In genomic region chr4:32057102-32057501, GRCm38 (mm10) we compare ENCODE assay signal across 8 mouse cellular contexts.
DNase-seq lines count a peak whose midpoint lies in the region; ATAC-seq and TF ChIP-seq lines count a peak whose summit lies in the region.

No protein-coding gene starts in this region.

- no peaks in the 10 kb centered on the region for H3K27me3 ChIP-seq in thymus, adult 2 months (ENCODE audit: control insufficient read depth, insufficient read depth, low read length)
- H3K27me3 ChIP-seq in forebrain, postnatal 0 days (ENCODE audit: insufficient read depth, low read length) = no peaks in the 10 kb centered on the region
- H3K27me3 ChIP-seq in liver, embryonic 14.5 days (ENCODE audit: control insufficient read depth, insufficient read depth, low read length) = no peaks in the 10 kb centered on the region

- TF ChIP-seq EP300 in liver, embryonic 14.5 days (IDR thresholded peaks at IDR 0.05; ENCODE audit: low read depth) = no peak

- 42% methylated on average over 5 of the region's 5 CpGs for WGBS in thymus, adult 2 months
- 51% methylated on average over 5 of the region's 5 CpGs for WGBS in forebrain, postnatal 0 days
- WGBS in liver, embryonic 14.5 days (ENCODE audit: insufficient replicate concordance) = 37% methylated on average over 5 of the region's 5 CpGs

- no peak for TF ChIP-seq POLR2A in thymus, adult 2 months (IDR thresholded peaks at IDR 0.05; ENCODE audit: control insufficient read depth, extremely low read depth, insufficient read depth, low read length, poor library complexity)

- no peaks in the 10 kb centered on the region for H3K9me3 ChIP-seq in forebrain, postnatal 0 days (ENCODE audit: low read length)
- H3K9me3 ChIP-seq in liver, embryonic 14.5 days (ENCODE audit: control insufficient read depth, low read length) = no peaks in the 10 kb centered on the region

- no peak overlapping the region for H3K9ac ChIP-seq in forebrain, postnatal 0 days
- H3K9ac ChIP-seq in liver, embryonic 14.5 days (replicated peaks) = no peak overlapping the region

- H3K4me3 ChIP-seq in thymus, adult 2 months (ENCODE audit: control insufficient read depth, insufficient read depth, low read length) = no peak overlapping the region
- H3K4me3 ChIP-seq in forebrain, postnatal 0 days (ENCODE audit: low read depth, low read length) = no peak overlapping the region
- H3K4me3 ChIP-seq in liver, embryonic 14.5 days (ENCODE audit: insufficient read depth in 1 of 2, low read depth in 2 of 2, low read length in 2 of 2) = no peak overlapping the region

- TF ChIP-seq CTCF in thymus, adult 2 months (IDR thresholded peaks at IDR 0.05; ENCODE audit: borderline replicate concordance, control insufficient read depth, extremely low read depth, insufficient read depth, low read length, poor library complexity) = no peak
- peak; percentile 80 for TF ChIP-seq CTCF in forebrain, postnatal 0 days (IDR thresholded peaks at IDR 0.05; ENCODE audit: low read depth)
- TF ChIP-seq CTCF in liver, embryonic 14.5 days (IDR thresholded peaks at IDR 0.05; ENCODE audit: low read depth) = peak; percentile 71

- no peaks in the 10 kb centered on the region for H3K36me3 ChIP-seq in thymus, adult 2 months (ENCODE audit: control insufficient read depth, insufficient read depth, low read length)
- H3K36me3 ChIP-seq in forebrain, postnatal 0 days (ENCODE audit: insufficient read depth) = no peaks in the 10 kb centered on the region
- H3K36me3 ChIP-seq in liver, embryonic 14.5 days (replicated peaks; ENCODE audit: control insufficient read depth, insufficient read depth, low read depth) = no peaks in the 10 kb centered on the region

- no peaks in the 10 kb centered on the region for H3K4me1 ChIP-seq in thymus, adult 2 months (replicated peaks; ENCODE audit: control insufficient read depth, insufficient read depth, low read length)
- H3K4me1 ChIP-seq in forebrain, postnatal 0 days (ENCODE audit: insufficient read depth) = no peaks in the 10 kb centered on the region
- peaks cover 0 to 4% of the 10 kb centered on the region in 2 experiments; a peak in 1 of 4 replicates for H3K4me1 ChIP-seq in liver, embryonic 14.5 days (replicated peaks; ENCODE audit: control insufficient read depth in 2 of 2, insufficient read depth in 2 of 2, low read length in 1 of 2)

- no peak overlapping the region for H3K4me2 ChIP-seq in forebrain, postnatal 0 days (ENCODE audit: low read depth)
- no peak overlapping the region for H3K4me2 ChIP-seq in liver, embryonic 14.5 days (ENCODE audit: low read depth)

- peak; percentile 45 for DNase-seq in thymus, adult 2 months
- DNase-seq in thymus, adult 18-20 months = no peak
- peak; percentile 39 for DNase-seq in c-Kit-positive CD71-positive TER-119-negative erythroid progenitor cells, embryonic 14.5 days (ENCODE audit: low read depth)
- DNase-seq in forebrain, postnatal 0 days = peak; percentile 64
- DNase-seq in liver, embryonic 14.5 days (ENCODE audit: low read depth in 3 of 3, low spot score in 3 of 3) = peak; percentile 11 to 32 (median 18)
- DNase-seq in retina, postnatal 1 day = peak; percentile 64
- DNase-seq in adrenal gland, postnatal 10 days = no peak
- no peak for DNase-seq in left cerebral cortex, adult 8-10 months (ENCODE audit: low spot score in 2 of 2)

- H3K27ac ChIP-seq in thymus, adult 2 months (ENCODE audit: control insufficient read depth, insufficient read depth, low read length) = no peak overlapping the region
- no peak overlapping the region for H3K27ac ChIP-seq in forebrain, postnatal 0 days (ENCODE audit: low read depth, low read length)
- no peak overlapping the region for H3K27ac ChIP-seq in liver, embryonic 14.5 days

- ATAC-seq in forebrain, postnatal 0 days = peak; percentile 50
- no peak for ATAC-seq in liver, embryonic 14.5 days (ENCODE audit: insufficient read depth)

Comparison
In these comparisons a context has a peak if more than half of its experiments do, and no peak if none do; other contexts are left out.
1. DNase-seq: peak in thymus, adult 2 months (single experiment), c-Kit-positive CD71-positive TER-119-negative erythroid progenitor cells, embryonic 14.5 days (single experiment), forebrain, postnatal 0 days (single experiment), liver, embryonic 14.5 days (3 of 3) and retina, postnatal 1 day (single experiment); none in thymus, adult 18-20 months (0 of 2), adrenal gland, postnatal 10 days (single experiment) and left cerebral cortex, adult 8-10 months (0 of 2).